7 mouse cellular contexts compared by ENCODE assay signal in the genomic region with DNA sequence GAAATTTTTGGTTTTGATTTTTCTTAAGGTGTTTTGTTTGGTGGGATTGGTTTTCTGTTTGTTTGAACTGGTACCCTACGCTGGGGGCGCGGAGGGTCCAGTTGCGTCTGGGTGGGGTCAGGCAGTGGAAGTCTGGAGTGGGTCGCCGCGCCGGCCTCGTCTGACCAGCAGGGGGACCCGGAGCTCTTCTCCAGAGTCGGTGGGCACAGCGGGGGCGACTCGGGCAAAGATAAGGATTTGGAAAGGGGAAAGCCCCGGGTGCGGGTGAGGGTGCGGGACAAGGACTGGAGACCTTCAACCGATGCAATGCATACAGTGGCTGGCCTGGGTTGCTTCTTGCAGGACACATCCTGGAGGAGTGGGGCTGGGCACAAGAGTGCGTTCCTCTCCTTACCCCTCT.
DNase-seq lines count a peak whose midpoint lies in the region; ATAC-seq and TF ChIP-seq lines count a peak whose summit lies in the region.

No protein-coding gene starts in this region.

- no peak overlapping the region for H3K9ac ChIP-seq in embryonic facial prominence, embryonic 11.5 days (replicated peaks; ENCODE audit: low read length)
- peak overlapping the region; percentile 46; the same call in 1 of the 2 replicates for H3K9ac ChIP-seq in hindbrain, embryonic 12.5 days

- H3K4me2 ChIP-seq in embryonic facial prominence, embryonic 11.5 days (ENCODE audit: low read depth, low read length), result peak overlapping the region; percentile 58
- peak overlapping the region; percentile 65 for H3K4me2 ChIP-seq in hindbrain, embryonic 12.5 days (replicated peaks)

- H3K9me3 ChIP-seq in embryonic facial prominence, embryonic 11.5 days (replicated peaks; ENCODE audit: control insufficient read depth, low read length), result no peaks in the 10 kb centered on the region
- no peaks in the 10 kb centered on the region for H3K9me3 ChIP-seq in hindbrain, embryonic 12.5 days (replicated peaks)

- peak overlapping the region; percentile 28; the same call in 1 of the 2 replicates for H3K27ac ChIP-seq in left cerebral cortex, adult 2 months
- H3K27ac ChIP-seq in embryonic facial prominence, embryonic 11.5 days (replicated peaks; ENCODE audit: low read depth, low read length), result no peak overlapping the region
- no peak overlapping the region for H3K27ac ChIP-seq in hindbrain, embryonic 12.5 days

- DNase-seq in left cerebral cortex, adult 2 months (ENCODE audit: extremely low spot score in 1 of 2, low spot score in 2 of 2), result peak in 1 of 2 experiments; percentile 50
- DNase-seq in left cerebral cortex, adult 8-10 months (ENCODE audit: low spot score in 2 of 2), result no peak
- peak; percentile 53 for DNase-seq in embryonic facial prominence, embryonic 11.5 days (ENCODE audit: low spot score)
- DNase-seq in spleen, adult 12 weeks (ENCODE audit: low spot score), result no peak
- DNase-seq in adrenal gland, adult 8-10 months, result no peak

- peak overlapping the region; percentile 33 for H3K4me3 ChIP-seq in left cerebral cortex, adult 2 months
- H3K4me3 ChIP-seq in embryonic facial prominence, embryonic 11.5 days (ENCODE audit: low read depth, low read length), result peak overlapping the region; percentile 27
- H3K4me3 ChIP-seq in hindbrain, embryonic 12.5 days, result peak overlapping the region; percentile 34

- H3K36me3 ChIP-seq in embryonic facial prominence, embryonic 11.5 days (replicated peaks; ENCODE audit: control insufficient read depth, insufficient read depth, low read depth, low read length), result no peaks in the 10 kb centered on the region
- H3K36me3 ChIP-seq in hindbrain, embryonic 12.5 days, result no peaks in the 10 kb centered on the region

- TF ChIP-seq CTCF in left cerebral cortex, adult 2 months (IDR thresholded peaks at IDR 0.05), result peak; percentile 58

- H3K27me3 ChIP-seq in embryonic facial prominence, embryonic 11.5 days (ENCODE audit: control insufficient read depth, insufficient read depth, low read length), result peaks cover 6% of the 10 kb centered on the region; the same call in 1 of the 2 replicates
- H3K27me3 ChIP-seq in hindbrain, embryonic 12.5 days, result peaks cover 9% of the 10 kb centered on the region; the same call in 1 of the 2 replicates

- H3K4me1 ChIP-seq in embryonic facial prominence, embryonic 11.5 days (ENCODE audit: control insufficient read depth, insufficient read depth, low read length), result no peaks in the 10 kb centered on the region; the same call in 1 of the 2 replicates
- H3K4me1 ChIP-seq in hindbrain, embryonic 12.5 days, result 0 out of 2 replicates have a peak, but pooled peaks cover 2% of the 10 kb centered on the region

- ATAC-seq in embryonic facial prominence, embryonic 11.5 days (replicated peaks; ENCODE audit: insufficient number of reproducible peaks, low FRiP score, low TSS enrichment, low read depth), result peak; percentile 50; the same call in 1 of the 2 replicates
- peak; percentile 39; the same call in 1 of the 2 replicates for ATAC-seq in hindbrain, embryonic 12.5 days (ENCODE audit: low FRiP score)
- ATAC-seq in megakaryocyte progenitor cell, adult 5-6 weeks (replicated peaks; ENCODE audit: poor library complexity), result peak; percentile 44

- intact Hi-C loops in left cerebral cortex, adult 2 months (cut with DNase I), result loop anchor here (10.0 kb wide), 2 partner anchors 249 to 1569 kb away; no protein-coding TSS in a partner anchor

- 2% methylated on average over 19 of the region's 19 CpGs for WGBS in embryonic facial prominence, embryonic 11.5 days
- WGBS in hindbrain, embryonic 12.5 days, result 4% methylated on average over 19 of the region's 19 CpGs
